Mouse (Mus musculus) thymus, adult 2 months (tissue): Measurements from ENCODE around the gene Gm6763.
"Not testable (repeated sequence)": the region's sequence is repeated elsewhere in the genome, so short reads cannot be mapped to it uniquely, and the experiment has no call there.

Source experiments
- CTCF ChIP-seq: fragments of 200-500 bp; IDR thresholded peaks from 2 replicates; pipeline ENCODE4 v1.5.1; 2012; ENCODE audit warnings: mild to moderate bottlenecking, control low read depth, low read length, moderate library complexity, borderline replicate concordance; ENCODE audit not compliant: control insufficient read depth, poor library complexity, insufficient read depth; ENCODE audit errors: extremely low read depth
- POLR2A ChIP-seq: fragments of 200-500 bp; IDR thresholded peaks from 2 replicates; pipeline ENCODE4 v1.6.1; 2012; ENCODE audit warnings: mild to moderate bottlenecking, low read length, control low read depth, moderate library complexity; ENCODE audit not compliant: control insufficient read depth, poor library complexity, insufficient read depth; ENCODE audit errors: extremely low read depth

DNA sequence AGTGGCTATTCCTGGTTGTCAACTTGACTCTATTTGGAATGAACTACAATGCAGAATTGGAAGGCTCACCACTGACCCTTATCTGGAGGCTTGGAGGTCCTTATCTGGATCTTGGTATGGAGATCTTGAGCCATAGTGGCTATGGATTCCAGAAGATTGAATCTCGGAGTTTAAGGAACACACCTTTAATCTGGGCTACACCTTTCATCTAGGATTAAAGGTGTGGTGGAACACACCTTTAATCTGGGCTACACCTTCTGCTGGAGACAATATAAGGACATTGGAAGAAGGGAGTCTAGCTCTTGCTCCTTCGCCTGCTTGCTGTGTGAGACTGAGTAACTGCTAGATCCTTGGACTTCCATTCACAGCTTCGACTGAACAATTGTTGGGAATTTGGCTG, 33.9 kb downstream of the Gm6763 start, which contains the start of gene Gm20765:
- TF ChIP-seq CTCF, POLR2A: not testable (repeated sequence)
